Mouse (Mus musculus) testis, adult 2 months (tissue): ENCODE measurements around the gene Snx29.

Experiments used
- CTCF ChIP-seq: fragments of 200-500 bp; IDR thresholded peaks from 2 replicates; pipeline ENCODE4 v1.5.1; 2012; ENCODE audit warnings: low read depth, mild to moderate bottlenecking, inconsistent platforms, low read length, moderate library complexity; ENCODE audit not compliant: control insufficient read depth, insufficient read depth, insufficient replicate concordance
- POLR2A ChIP-seq: fragments of 200-500 bp; IDR thresholded peaks from 2 replicates; pipeline ENCODE4 v1.6.1; 2012; ENCODE audit warnings: low read depth, mild to moderate bottlenecking, inconsistent platforms, low read length, moderate library complexity; ENCODE audit not compliant: control insufficient read depth

GRCm38 (mm10) chr16:11425279-11425678 lies 102.6 kb downstream of the Snx29 start:
- TF ChIP-seq POLR2A: no peak
- no peak for TF ChIP-seq CTCF
